Mouse (Mus musculus): ENCODE measurements at regions not wholly inside any gene's neighbourhood (a gene's known extent, or its start where the extent isn't known, plus 50 kb on each side); places are given as distances from the start of the nearest gene placed in this dataset.
"Not testable (repeated sequence)": the region's sequence is repeated elsewhere in the genome, so short reads cannot be mapped to it uniquely, and the experiment has no call there.

GRCm38 (mm10) chr11:24293860-24294531 is 216.1 kb downstream of the Bcl11a start:
- DNase-seq (ENCODE audit: low read depth in 2 of 2, low spot score in 2 of 2): no peak

DNA sequence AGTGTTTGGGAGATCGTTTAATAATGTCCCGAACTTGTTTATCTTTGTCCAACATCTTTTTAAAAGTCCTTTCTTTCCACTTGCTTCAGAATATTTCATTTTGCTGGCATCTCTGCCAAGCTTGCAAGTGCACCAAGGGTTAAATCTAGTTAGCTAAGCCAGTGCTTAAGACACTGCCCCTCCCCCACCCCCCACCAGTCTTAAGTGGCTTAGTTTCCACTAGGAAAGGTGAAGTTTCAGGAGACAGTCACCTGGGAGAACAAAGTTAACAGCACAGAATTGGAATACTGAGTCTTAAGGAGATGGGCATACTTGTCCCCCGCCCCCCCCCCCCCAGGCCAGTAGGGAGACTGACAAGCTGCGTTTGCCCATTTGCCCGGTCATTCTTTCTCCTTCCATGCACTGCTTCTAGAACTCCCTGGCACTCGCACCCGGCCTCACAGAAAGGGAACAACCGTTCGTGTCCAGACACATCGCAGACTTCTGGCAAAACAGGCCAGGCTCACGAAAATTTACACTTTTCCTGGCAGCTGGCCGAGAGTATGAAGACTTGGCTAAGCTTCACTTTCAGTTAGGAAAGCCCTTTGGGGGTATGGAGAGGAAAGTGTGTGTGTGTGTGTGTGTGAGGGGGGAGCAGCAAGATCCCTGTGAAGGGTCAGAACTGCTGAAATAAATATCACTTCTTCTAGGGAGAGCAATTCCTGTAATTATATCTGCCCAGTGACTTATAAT is 219.2 kb downstream of the Bcl11a start:
- DNase-seq (ENCODE audit: low read depth in 2 of 2, low spot score in 2 of 2): no peak

GRCm38 (mm10) chr11:24297763-24298162 is 219.9 kb downstream of the Bcl11a start:
- no peak for DNase-seq (ENCODE audit: low read depth in 2 of 2, low spot score in 2 of 2)

DNA sequence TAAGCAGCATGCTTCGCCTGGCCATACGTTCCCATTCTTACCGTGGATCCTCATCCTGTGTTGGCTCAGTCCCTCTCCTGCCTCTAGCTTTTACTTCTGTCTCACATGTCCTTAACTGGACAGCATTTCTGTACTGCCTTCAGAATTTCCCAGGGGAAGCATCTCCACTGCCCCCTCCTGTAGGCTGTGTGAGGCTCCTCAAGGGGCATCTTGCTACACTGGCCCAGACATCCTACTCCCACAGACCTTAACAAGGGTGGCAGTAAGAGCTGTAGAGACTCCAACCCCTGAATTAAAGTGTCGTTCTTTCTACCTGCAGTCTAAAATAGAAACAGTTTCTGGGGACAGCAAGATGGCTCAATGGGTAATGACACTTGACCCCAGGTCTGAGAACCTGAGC is 222.5 kb downstream of the Bcl11a start:
- DNase-seq (ENCODE audit: low read depth in 2 of 2, low spot score in 2 of 2): no peak

- DNase-seq (ENCODE audit: low read depth in 2 of 2, low spot score in 2 of 2): no peak
Measured at GRCm38 (mm10) chr11:24301201-24301600, 223.3 kb downstream of the Bcl11a start.

- no peak for DNase-seq (ENCODE audit: low read depth in 2 of 2, low spot score in 2 of 2)
Measured at GRCm38 (mm10) chr11:24305145-24305553, 227.3 kb downstream of the Bcl11a start.

DNA sequence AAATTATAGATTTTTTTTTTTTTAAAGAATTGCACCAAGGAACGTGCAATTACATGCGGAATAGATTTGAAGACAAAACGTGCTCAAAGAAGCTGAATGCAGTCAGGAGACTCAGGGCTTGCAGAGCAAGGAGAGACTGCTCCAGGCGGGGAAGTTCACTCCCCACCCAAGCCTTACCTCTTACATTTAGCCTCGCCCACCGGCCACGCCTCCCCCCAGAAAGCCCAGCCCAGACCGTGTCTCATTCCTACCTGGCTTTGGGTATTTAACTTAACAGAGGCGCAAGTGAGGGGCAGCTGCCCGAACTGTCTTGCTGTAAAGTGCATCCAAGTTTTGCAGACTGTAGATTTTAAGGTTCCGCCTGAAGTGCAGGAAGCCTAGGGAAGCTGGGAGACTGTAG is 227.8 kb downstream of the Bcl11a start:
- DNase-seq (ENCODE audit: low read depth in 2 of 2, low spot score in 2 of 2): no peak

DNA sequence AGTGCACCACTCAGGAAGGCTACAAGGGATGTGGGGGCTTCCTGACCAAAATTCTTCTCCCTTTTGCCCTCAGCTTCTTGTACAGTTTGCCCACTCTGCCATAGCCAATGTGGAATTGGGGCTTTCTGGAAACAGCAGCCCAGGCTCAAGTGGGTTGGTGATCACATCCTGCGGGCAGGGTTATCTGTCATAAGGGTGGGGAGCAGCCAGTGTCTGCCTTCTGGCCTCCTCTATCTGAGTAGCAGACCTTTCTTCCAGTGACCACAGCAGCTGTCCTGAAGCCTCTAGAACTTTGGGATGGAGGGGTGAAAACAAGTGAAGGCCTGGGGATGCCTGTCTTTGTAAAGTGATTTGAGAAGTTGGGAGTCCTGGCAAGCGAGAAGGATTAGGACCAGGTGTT is 228.2 kb downstream of the Bcl11a start:
- no peak for DNase-seq (ENCODE audit: low read depth in 2 of 2, low spot score in 2 of 2)

- no peak for DNase-seq (ENCODE audit: low read depth in 2 of 2, low spot score in 2 of 2)
Measured at GRCm38 (mm10) chr11:24307601-24308252, 229.9 kb downstream of the Bcl11a start.

- DNase-seq (ENCODE audit: low read depth in 2 of 2, low spot score in 2 of 2): no peak
Measured at GRCm38 (mm10) chr11:24308253-24308633, 230.4 kb downstream of the Bcl11a start.

DNA sequence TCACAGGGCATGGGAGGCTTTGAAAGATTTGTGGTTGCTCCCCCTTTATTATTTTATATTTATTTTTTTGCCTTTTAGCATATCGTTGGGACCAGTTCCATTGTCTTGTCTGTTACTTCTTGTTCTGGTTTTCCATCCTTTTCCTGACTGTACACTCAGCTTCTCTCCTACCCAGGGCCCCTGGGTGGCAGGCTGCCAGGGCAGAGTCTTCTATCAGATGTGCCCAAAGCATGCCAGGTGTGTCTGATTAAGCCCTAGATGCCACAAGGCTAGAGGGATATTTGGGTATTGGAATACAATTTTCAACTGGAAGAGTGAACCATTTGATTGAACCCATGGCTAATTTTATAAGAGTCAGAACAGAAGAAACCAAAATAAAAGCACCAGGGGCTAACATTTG is 236.2 kb downstream of the Bcl11a start:
- no peak for DNase-seq (ENCODE audit: low read depth in 2 of 2, low spot score in 2 of 2)

- DNase-seq (ENCODE audit: low read depth in 2 of 2, low spot score in 2 of 2): no peak
Measured at GRCm38 (mm10) chr11:24315582-24315981, 237.7 kb downstream of the Bcl11a start.

DNA sequence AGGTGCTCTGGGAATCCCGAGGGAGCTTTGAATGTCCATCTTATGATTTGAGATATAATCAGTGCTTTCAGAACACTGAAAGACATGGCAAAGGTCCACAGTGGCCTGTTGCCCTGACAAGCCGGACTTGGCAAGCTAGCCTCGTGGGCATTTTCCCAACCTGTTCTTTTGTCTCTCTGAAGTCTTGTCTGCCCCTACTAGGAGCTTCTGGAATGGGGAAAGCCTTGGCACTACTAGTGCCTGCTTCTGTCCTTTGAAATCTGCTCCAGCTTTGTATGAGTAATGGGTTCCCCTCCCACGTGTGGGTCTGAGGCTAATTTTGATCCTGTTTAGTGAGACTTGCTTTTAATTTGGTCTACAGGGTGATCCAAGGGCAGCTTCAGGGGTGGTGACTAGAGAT is 238.3 kb downstream of the Bcl11a start:
- no peak for DNase-seq (ENCODE audit: low read depth in 2 of 2, low spot score in 2 of 2)

GRCm38 (mm10) chr11:24317989-24318735 is 240.3 kb downstream of the Bcl11a start:
- no peak for DNase-seq (ENCODE audit: low read depth in 2 of 2, low spot score in 2 of 2)

- DNase-seq (ENCODE audit: low read depth in 2 of 2, low spot score in 2 of 2): no peak
Measured at GRCm38 (mm10) chr11:24319222-24319621, 241.4 kb downstream of the Bcl11a start.

DNA sequence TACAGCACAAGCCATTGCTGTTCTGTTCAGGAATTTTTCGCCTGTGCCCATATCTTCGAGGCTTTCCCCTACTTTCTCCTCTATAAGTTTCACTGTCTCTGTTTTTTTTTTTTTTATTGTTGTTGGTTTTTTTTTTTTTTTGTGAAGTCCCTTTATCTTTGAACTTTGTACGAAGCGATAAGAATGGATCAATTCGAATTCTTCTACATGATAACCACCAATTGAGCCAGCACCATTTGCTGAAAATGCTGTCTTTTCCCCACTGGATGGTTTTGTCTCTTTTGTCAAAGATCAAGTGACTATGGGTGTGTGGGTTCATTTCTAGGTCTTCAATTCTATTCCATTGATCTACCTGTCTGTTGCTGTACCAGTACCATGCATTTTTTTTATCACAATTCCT is 244.6 kb downstream of the Bcl11a start:
- not testable (repeated sequence) for DNase-seq (ENCODE audit: low read depth in 2 of 2, low spot score in 2 of 2)

GRCm38 (mm10) chr11:24328481-24328880 is 250.6 kb downstream of the Bcl11a start:
- no peak for DNase-seq (ENCODE audit: low read depth in 2 of 2, low spot score in 2 of 2)

DNA sequence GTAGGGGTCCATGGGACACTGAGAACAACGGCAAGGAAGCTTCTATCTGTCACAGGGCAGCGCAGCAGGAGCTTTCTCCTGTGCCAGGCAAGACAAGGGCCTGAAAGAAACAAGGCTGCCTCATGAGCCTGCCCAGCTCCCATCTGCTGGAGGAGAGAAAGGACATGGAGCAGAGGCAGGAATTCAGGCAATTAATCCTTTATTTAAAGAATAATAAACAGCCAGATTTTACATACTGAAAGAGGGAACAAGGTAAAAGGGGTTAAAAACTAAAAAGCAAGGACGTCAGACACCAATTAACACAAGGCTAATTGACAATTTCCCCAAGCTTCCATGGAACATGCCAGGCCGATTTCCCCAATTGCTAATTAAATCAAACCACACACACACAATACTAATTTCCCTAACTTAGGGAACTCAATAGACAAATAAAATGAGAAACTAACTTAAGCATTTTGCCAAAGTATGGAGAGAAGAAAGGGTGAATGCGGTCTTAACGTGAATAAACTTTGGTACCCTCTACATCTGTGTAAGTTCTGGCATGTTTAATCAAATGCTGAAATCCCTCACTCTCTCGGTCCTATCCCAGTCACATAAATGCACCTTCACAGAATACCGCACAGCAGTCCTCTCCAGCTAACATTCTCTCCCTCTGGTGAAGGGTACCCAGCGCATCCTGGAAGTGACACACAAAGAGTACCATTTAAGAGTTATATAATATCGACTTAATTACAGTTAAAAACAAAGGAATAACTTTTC is 252.7 kb downstream of the Bcl11a start:
- no peak for DNase-seq (ENCODE audit: low read depth in 2 of 2, low spot score in 2 of 2)

DNA sequence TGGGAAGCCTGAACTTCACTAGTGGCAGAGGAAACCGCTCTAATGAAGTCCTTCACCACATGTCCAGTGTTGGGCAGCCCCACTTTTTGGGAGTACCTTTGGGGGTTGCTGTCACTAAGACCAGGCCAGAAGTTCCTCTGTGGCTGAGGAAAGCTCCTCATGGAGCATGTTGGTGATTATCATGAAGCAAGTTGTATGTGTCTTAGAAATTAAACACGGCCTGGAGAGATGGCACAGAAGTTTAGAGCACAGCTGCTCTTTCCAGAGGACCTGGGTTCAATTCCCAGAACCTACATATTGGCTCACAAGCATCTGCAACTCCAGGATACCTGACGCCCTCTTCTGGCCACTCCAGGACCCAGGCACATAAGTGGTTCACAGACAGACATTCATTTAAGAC is 254.4 kb downstream of the Bcl11a start:
- no peak for DNase-seq (ENCODE audit: low read depth in 2 of 2, low spot score in 2 of 2)

DNA sequence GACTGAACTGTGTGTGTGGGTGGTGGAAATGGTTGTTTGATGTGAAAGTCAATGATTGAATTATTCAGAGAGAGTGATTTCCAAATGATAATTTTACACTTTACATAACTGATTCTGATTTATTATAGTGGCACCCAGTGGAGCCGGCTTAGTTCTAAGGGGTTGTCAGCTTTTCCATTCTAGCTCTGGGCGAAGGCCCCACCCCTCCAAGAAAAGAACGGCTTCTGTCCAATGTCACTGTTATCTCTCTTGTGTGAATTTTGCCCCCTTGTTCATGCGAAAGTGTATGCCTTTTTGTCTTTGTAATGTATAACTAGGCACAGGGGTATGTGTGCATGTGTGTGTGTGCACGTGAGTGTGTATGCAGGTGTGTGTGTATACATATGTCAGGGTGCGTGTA is 255.3 kb downstream of the Bcl11a start:
- no peak for DNase-seq (ENCODE audit: low read depth in 2 of 2, low spot score in 2 of 2)

GRCm38 (mm10) chr11:24335256-24335655 is 257.4 kb downstream of the Bcl11a start:
- no peak for DNase-seq (ENCODE audit: low read depth in 2 of 2, low spot score in 2 of 2)

All from CD8-positive naive resting alpha-beta T cell, adult 2 months (primary cell).